Mouse (Mus musculus) ES-Bruce4 (cell line): Measurements from ENCODE around the gene Gm42957.

Experiments
- CTCF ChIP-seq: IDR thresholded peaks from one replicate; pipeline ENCODE4 v1.8.1; 2011; ENCODE audit warnings: low read depth, low read length
- EP300 ChIP-seq: IDR thresholded peaks from 2 replicates; pipeline ENCODE4 v1.6.1; 2011; ENCODE audit warnings: low read depth, low read length; ENCODE audit not compliant: insufficient read depth
- POLR2A ChIP-seq: IDR thresholded peaks from one replicate; pipeline ENCODE4 v1.8.1; 2011; ENCODE audit warnings: low read length; ENCODE audit not compliant: insufficient read depth

GRCm38 (mm10) chr3:96601251-96601787 lies 34.0 kb upstream of the Gm42957 start:
- no peak for TF ChIP-seq CTCF
- TF ChIP-seq POLR2A, result no peak
- no peak for TF ChIP-seq EP300
